Mouse (Mus musculus) liver, postnatal 0 days (tissue): ENCODE data around the gene Gse1. TPM values are rescaled to one million over a fixed set of nuclear protein-coding genes. Genes with fewer than 3 reads are reported as not detected.

Experiments used
- ATAC-seq: fragments of 200-750 bp; cut with Nextera tagmentation; 2 replicates; pipeline ENCODE4 v1.8.0; 2017; ENCODE audit warnings: mild to moderate bottlenecking, moderate library complexity
- DNase-seq: peaks from one replicate; pipeline ENCODE4 v3.0.0-alpha.2; 2016
- H3K27ac ChIP-seq: fragments of 300-500 bp; sonication (generic); 2 replicates; pipeline ENCODE4 v1.5.1; 2014; ENCODE audit warnings: antibody characterized with exemption, moderate library complexity, mild to moderate bottlenecking, low read depth
- H3K27me3 ChIP-seq: fragments of 300-500 bp; sonication (generic); 2 replicates; pipeline ENCODE4 v1.6.1; 2014; ENCODE audit warnings: low read length, control low read depth, mixed read lengths; ENCODE audit not compliant: insufficient read depth
- H3K36me3 ChIP-seq: fragments of 300-500 bp; sonication (generic); replicated peaks from 2 replicates; pipeline ENCODE4 v1.6.1; 2014; ENCODE audit warnings: mild to moderate bottlenecking, control low read depth, low read length, moderate library complexity, mixed read lengths; ENCODE audit not compliant: insufficient read depth
- H3K4me1 ChIP-seq: fragments of 300-500 bp; sonication (generic); 2 replicates; pipeline ENCODE4 v1.6.1; 2014; ENCODE audit warnings: antibody characterized with exemption, mild to moderate bottlenecking, control low read depth; ENCODE audit not compliant: insufficient read depth
- H3K4me2 ChIP-seq: fragments of 300-500 bp; sonication (generic); 2 replicates; pipeline ENCODE4 v1.6.1; 2014; ENCODE audit warnings: low read depth, mild to moderate bottlenecking, low read length, moderate library complexity, mixed read lengths
- H3K4me3 ChIP-seq: fragments of 300-500 bp; sonication (generic); 2 replicates; pipeline ENCODE4 v1.5.1; 2014; ENCODE audit warnings: low read depth, low read length
- H3K9ac ChIP-seq: fragments of 300-500 bp; sonication (generic); replicated peaks from 2 replicates; pipeline ENCODE4 v1.6.1; 2014; ENCODE audit warnings: mild to moderate bottlenecking, moderate library complexity
- H3K9me3 ChIP-seq: fragments of 300-500 bp; sonication (generic); 2 replicates; pipeline ENCODE4 v1.6.1; 2016; ENCODE audit warnings: mild to moderate bottlenecking, control low read depth, low read length, mixed read lengths
- CTCF ChIP-seq: sonication (generic); IDR thresholded peaks from 2 replicates; pipeline ENCODE4 v1.5.1; 2016; ENCODE audit warnings: antibody characterized with exemption, low read depth
- EP300 ChIP-seq: IDR thresholded peaks from 2 replicates; pipeline ENCODE4 v1.6.1; 2016; ENCODE audit warnings: antibody characterized with exemption, low read depth, mild to moderate bottlenecking
- WGBS: fragments of 180-500 bp; shearing (Covaris S2); extraction: QIAGEN DNeasy Blood & Tissue Kit; methylation state at CpG from one replicate; pipeline ENCODE4 v1.1.7; 2014; ENCODE audit not compliant: insufficient replicate concordance; 5-methylcytosine and 5-hydroxymethylcytosine counted together
- polyA plus RNA-seq: library from polyadenylated mRNA; unstranded; fragments of >200 nt; fragmentation: Nextera tagmentation; extraction: Ambion mirVana; gene quantifications from 2 replicates; pipeline ENCODE4 v1.2.1, GENCODE M21; 2015

Gene Gse1
- polyA plus RNA-seq, 1 experiment from 2014 or later: 7.7 TPM

DNA sequence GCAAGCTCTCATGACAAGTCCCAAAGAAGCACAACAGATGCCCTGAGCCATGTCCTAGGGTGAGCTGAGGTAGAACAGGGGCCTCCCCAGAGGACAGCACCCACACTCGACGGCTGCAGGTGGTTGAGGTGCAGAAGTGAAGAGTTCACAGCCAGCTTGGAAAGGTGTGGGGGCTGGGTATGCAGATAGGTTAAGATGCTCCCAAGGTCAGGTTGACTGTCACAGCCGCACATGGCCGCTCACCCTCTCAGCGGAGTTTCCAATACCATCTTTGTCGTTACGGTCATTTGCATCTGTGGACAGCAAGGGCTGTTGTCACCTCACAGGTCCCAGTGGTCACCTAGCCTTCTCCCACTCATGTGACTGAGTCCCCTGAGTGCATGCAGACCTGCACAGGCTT lies 162.3 kb downstream of the Gse1 start:
- no peak overlapping the region for H3K4me2 ChIP-seq
- DNase-seq (no peak), ATAC-seq (no peak)
- WGBS: 86% methylated on average over 7 of the region's 7 CpGs
- H3K4me1 ChIP-seq: peaks cover 3% of the 10 kb centered on the region; the same call in 1 of the 2 replicates
- H3K9me3 ChIP-seq: no peaks in the 10 kb centered on the region
- H3K9ac ChIP-seq: no peak overlapping the region
- H3K36me3 ChIP-seq: no peaks in the 10 kb centered on the region
- no peak for TF ChIP-seq CTCF
- no peak for TF ChIP-seq EP300
- H3K4me3 ChIP-seq: no peak overlapping the region
- no peak overlapping the region for H3K27ac ChIP-seq
- no peaks in the 10 kb centered on the region for H3K27me3 ChIP-seq

DNA sequence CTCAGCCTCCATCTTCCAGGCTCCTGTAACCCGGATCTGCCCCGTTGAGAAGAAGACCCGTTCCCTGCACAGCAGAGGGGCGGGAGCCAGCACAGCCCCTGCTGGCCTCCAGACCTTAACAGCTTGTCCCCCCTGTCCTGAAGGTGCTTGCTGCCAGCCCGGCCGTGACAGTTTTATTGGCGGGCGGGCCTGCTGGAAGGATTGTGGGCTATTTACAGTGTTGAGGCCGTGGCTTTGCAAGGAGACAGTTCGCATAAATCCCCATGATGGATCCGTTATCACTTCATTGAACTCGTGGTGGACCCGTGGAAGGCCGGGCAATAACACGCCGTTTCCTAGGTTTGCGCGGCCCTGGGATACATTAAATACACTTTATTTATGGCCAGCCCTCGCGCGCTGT lies 163.6 kb downstream of the Gse1 start:
- TF ChIP-seq EP300: no peak
- no peak for TF ChIP-seq CTCF
- H3K27me3 ChIP-seq: no peaks in the 10 kb centered on the region
- ATAC-seq (no peak), DNase-seq (no peak)
- H3K27ac ChIP-seq: no peak overlapping the region
- no peak overlapping the region for H3K4me2 ChIP-seq
- WGBS: 81% methylated on average over 21 of the region's 21 CpGs
- H3K4me1 ChIP-seq: no peaks in the 10 kb centered on the region
- no peak overlapping the region for H3K4me3 ChIP-seq
- H3K36me3 ChIP-seq: no peaks in the 10 kb centered on the region
- no peaks in the 10 kb centered on the region for H3K9me3 ChIP-seq
- no peak overlapping the region for H3K9ac ChIP-seq

DNA sequence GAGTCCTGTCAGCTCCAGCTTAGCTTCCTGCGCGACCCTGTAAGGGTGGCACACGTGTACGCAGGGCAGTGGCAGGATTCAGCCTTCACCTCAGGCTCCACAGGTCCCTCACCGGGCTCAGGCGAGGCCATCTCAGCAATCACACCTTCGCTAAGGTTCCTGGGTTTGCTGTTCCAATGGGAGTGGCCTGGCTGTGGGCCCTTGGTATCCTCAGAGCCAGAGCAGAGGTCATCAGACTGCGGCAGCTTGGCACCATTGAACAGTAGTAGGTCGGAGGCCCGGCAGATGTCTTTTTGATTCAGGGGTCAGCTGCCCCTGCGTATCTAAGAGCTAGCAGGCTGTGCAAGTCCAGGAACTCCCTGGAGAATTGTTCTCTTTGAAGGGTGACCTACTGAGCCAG lies 164.8 kb downstream of the Gse1 start:
- no peaks in the 10 kb centered on the region for H3K27me3 ChIP-seq
- H3K9me3 ChIP-seq: no peaks in the 10 kb centered on the region
- no peak overlapping the region for H3K4me2 ChIP-seq
- H3K36me3 ChIP-seq: no peaks in the 10 kb centered on the region
- 80% methylated on average over 11 of the region's 11 CpGs for WGBS
- ATAC-seq (no peak), DNase-seq (no peak)
- no peaks in the 10 kb centered on the region for H3K4me1 ChIP-seq
- no peak overlapping the region for H3K4me3 ChIP-seq
- TF ChIP-seq CTCF (no peak), EP300 (no peak)
- no peak overlapping the region for H3K27ac ChIP-seq
- no peak overlapping the region for H3K9ac ChIP-seq

DNA sequence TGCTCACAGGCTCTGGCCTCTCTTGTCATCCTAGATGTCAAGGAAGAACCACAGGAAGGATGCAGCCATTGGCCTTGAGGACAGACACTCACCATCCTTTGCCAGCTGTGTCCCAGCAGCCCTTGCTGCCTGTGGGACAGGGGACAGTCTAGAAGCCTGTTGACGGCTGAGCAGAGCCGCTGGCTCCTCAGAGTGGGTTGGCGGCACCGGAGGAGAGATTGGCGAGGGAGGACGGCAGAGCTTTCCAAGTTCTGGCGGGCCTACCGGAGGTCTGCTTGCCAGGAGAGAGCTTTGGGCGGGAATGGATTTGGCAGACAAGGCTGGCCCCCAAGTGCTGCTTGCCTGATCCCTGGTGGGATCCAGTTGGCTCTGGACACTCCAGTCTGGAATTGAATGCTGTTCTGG lies 165.6 kb downstream of the Gse1 start:
- 76% methylated on average over 9 of the region's 9 CpGs for WGBS
- no peaks in the 10 kb centered on the region for H3K4me1 ChIP-seq
- TF ChIP-seq CTCF: no peak
- TF ChIP-seq EP300: no peak
- H3K4me2 ChIP-seq: no peak overlapping the region
- no peaks in the 10 kb centered on the region for H3K27me3 ChIP-seq
- no peak for DNase-seq
- H3K9me3 ChIP-seq: no peaks in the 10 kb centered on the region
- ATAC-seq: no peak
- H3K27ac ChIP-seq: no peak overlapping the region
- H3K9ac ChIP-seq: no peak overlapping the region
- no peaks in the 10 kb centered on the region for H3K36me3 ChIP-seq
- no peak overlapping the region for H3K4me3 ChIP-seq

DNA sequence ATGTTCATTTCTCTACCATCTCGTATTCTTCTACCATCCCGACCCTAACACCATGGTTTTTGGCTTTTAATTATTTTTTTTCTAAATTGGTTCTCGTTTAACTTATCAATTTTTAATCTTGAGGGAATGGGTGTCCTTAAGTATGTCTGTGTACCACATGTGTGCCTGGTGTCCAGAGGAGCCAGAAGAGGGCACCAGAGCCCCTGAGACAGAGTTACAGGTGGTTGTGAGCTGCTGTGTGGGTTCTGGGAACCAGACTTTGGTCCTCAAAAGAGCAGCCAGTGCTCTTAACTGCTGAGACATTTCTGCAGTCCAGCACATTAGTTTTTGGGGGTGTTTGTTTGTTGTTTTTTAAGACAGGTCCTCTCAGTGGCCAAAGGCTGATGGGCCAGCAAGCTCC lies 167.6 kb downstream of the Gse1 start:
- H3K27me3 ChIP-seq: no peaks in the 10 kb centered on the region
- no peak overlapping the region for H3K9ac ChIP-seq
- H3K36me3 ChIP-seq: no peaks in the 10 kb centered on the region
- H3K9me3 ChIP-seq: no peaks in the 10 kb centered on the region
- no peak overlapping the region for H3K4me2 ChIP-seq
- H3K4me1 ChIP-seq: no peaks in the 10 kb centered on the region
- no peak overlapping the region for H3K4me3 ChIP-seq
- no peak for ATAC-seq
- TF ChIP-seq EP300 (no peak), CTCF (peak; percentile 25)
- 83% methylated on average over 3 of the region's 3 CpGs for WGBS
- no peak for DNase-seq
- H3K27ac ChIP-seq: no peak overlapping the region

DNA sequence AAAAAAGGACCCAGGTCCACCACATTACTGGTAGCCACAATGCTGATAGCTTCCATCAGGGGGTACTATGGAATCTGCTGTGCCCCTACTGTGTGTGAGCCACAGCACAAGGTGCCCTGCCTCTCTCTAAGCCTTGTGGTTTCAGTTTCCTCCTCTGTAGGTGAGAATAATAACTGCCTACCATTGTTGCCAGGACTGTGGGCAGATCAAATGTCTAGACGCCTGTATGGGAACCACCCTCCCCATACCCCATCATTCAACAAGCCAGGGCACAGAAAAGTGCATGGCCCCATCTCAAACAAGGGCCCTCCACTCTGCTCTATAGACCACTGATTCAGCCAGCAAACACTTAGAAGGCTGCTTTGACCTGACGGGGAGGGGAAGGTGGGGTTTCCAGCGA lies 168.5 kb downstream of the Gse1 start:
- Histone ChIP-seq H3K4me1 (peaks cover 6% of the 10 kb centered on the region; the same call in 1 of the 2 replicates), H3K36me3 (no peaks in the 10 kb centered on the region), H3K9ac (no peak overlapping the region), H3K27me3 (no peaks in the 10 kb centered on the region), H3K9me3 (no peaks in the 10 kb centered on the region), H3K4me2 (no peak overlapping the region), H3K4me3 (no peak overlapping the region), H3K27ac (no peak overlapping the region)
- DNase-seq (no peak), ATAC-seq (no peak)
- 50% methylated on average over 3 of the region's 3 CpGs for WGBS
- TF ChIP-seq CTCF (no peak), EP300 (no peak)
